Mouse (Mus musculus) heart, postnatal 0 days (tissue): ENCODE data around the gene Selenon. TPM values are rescaled to one million over a fixed set of nuclear protein-coding genes. Genes with fewer than 3 reads are reported as not detected.

Experiments used
- ATAC-seq: fragments of 200-750 bp; cut with Nextera tagmentation; 2 replicates; pipeline ENCODE4 v1.8.0; 2017; ENCODE audit warnings: low read depth, moderate number of reproducible peaks, moderate library complexity; ENCODE audit not compliant: insufficient read depth
- DNase-seq: peaks from one replicate; pipeline ENCODE4 v3.0.0-alpha.2; 2016; ENCODE audit warnings: low spot score
- H3K27ac ChIP-seq: fragments of 300-500 bp; sonication (generic); 2 replicates; pipeline ENCODE4 v1.5.1; 2014; ENCODE audit warnings: low read depth, mild to moderate bottlenecking
- H3K27me3 ChIP-seq: fragments of 300-500 bp; sonication (generic); 2 replicates; pipeline ENCODE4 v1.6.1; 2014; ENCODE audit warnings: low read length, mixed read lengths; ENCODE audit not compliant: control insufficient read depth, insufficient read depth
- H3K36me3 ChIP-seq: fragments of 300-500 bp; sonication (generic); replicated peaks from 2 replicates; pipeline ENCODE4 v1.6.1; 2014; ENCODE audit warnings: low read length, mixed read lengths; ENCODE audit not compliant: control insufficient read depth, insufficient read depth
- H3K4me1 ChIP-seq: fragments of 300-500 bp; sonication (generic); 2 replicates; pipeline ENCODE4 v1.6.1; 2014; ENCODE audit warnings: antibody characterized with exemption; ENCODE audit not compliant: control insufficient read depth, insufficient read depth
- H3K4me2 ChIP-seq: fragments of 300-500 bp; sonication (generic); 2 replicates; pipeline ENCODE4 v1.6.1; 2014; ENCODE audit warnings: low read depth, mild to moderate bottlenecking, low read length, moderate library complexity
- H3K4me3 ChIP-seq: fragments of 300-500 bp; sonication (generic); 2 replicates; pipeline ENCODE4 v1.5.1; 2014; ENCODE audit warnings: low read depth, low read length
- H3K9ac ChIP-seq: fragments of 300-500 bp; sonication (generic); replicated peaks from 2 replicates; pipeline ENCODE4 v1.6.1; 2014; ENCODE audit warnings: low read depth, low read length, mixed read lengths
- H3K9me3 ChIP-seq: fragments of 300-500 bp; sonication (generic); replicated peaks from 2 replicates; pipeline ENCODE4 v1.6.1; 2016; ENCODE audit warnings: low read length; ENCODE audit not compliant: control insufficient read depth
- CTCF ChIP-seq: IDR thresholded peaks from 2 replicates; pipeline ENCODE4 v1.5.1; 2016; ENCODE audit warnings: antibody characterized with exemption, control low read depth, low read depth
- EP300 ChIP-seq: IDR thresholded peaks from 2 replicates; pipeline ENCODE4 v1.6.1; 2016; ENCODE audit warnings: antibody characterized with exemption, low read depth
- WGBS: fragments of 180-500 bp; shearing (Covaris S2); extraction: QIAGEN DNeasy Blood & Tissue Kit; methylation state at CpG from one replicate; pipeline ENCODE4 v1.1.7; 2014; 5-methylcytosine and 5-hydroxymethylcytosine counted together
- polyA plus RNA-seq: library from polyadenylated mRNA; unstranded; fragments of >200 nt; fragmentation: Nextera tagmentation; extraction: Ambion mirVana; gene quantifications from 2 replicates; pipeline ENCODE4 v1.2.1, GENCODE M21; 2015
- total RNA-seq: library from RNA; depleted of rRNA; stranded (reverse); fragments of >200 nt; gene quantifications from 2 replicates; pipeline ENCODE4 v1.2.3, GENCODE M21; 2014; ENCODE audit warnings: low replicate concordance

Selenon gene
- total and polyA plus RNA-seq, 2 experiments from 2014 or later = 6.8 to 18.2 TPM

DNA sequence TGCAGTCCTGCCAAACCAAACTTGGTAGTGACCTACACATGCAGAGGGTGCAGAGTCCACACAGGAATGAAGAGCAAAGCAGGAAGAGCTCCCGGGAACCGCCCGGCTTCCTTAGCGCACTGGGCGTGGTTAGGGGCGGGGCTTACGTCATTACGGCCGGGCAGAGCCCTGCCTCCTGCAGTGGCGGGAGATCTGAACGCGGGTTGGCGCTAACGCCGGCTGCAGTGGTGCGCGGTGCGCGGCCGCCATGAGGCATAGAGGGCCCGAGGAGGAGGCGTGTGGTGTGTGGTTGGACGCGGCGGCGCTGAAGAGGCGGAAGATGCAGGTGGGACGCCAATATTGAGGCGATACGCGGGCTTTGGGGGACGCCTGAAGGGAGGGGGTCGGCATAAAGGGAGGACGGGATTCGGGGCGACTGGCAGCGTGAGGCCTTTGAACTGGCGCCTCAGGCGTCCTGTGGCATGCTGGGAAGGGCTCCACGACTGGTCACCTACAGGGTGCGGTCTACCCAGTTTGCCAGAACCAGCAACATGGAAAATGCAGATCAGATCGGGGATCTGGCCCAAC, 41.0 kb downstream of the Selenon start, which contains the start of gene Aunip:
Gene Aunip, plus strand, starts transcription at position 155 of the 567 bp plus-strand sequence.
- Histone ChIP-seq H3K27ac (no peak within 1 kb of the TSS), H3K36me3 (peaks cover 11% of the 10 kb centered on the region; the same call in 1 of the 2 replicates), H3K9me3 (no peaks in the 10 kb centered on the region), H3K4me3 (peak within 1 kb of the TSS; percentile 56), H3K9ac (peak within 1 kb of the TSS; percentile 36), H3K27me3 (no peaks in the 10 kb centered on the region), H3K4me2 (peak within 1 kb of the TSS; percentile 85), H3K4me1 (0 out of 2 replicates have a peak, but pooled peaks cover 9% of the 10 kb centered on the region)
- TF ChIP-seq CTCF (0 out of 2 replicates have a peak, but pooled peaks have one; percentile 6), EP300 (no peak)
- peak; percentile 94 for ATAC-seq
- under 1% methylated on average over 42 of the region's 42 CpGs for WGBS
- peak; percentile 95 for DNase-seq

DNA sequence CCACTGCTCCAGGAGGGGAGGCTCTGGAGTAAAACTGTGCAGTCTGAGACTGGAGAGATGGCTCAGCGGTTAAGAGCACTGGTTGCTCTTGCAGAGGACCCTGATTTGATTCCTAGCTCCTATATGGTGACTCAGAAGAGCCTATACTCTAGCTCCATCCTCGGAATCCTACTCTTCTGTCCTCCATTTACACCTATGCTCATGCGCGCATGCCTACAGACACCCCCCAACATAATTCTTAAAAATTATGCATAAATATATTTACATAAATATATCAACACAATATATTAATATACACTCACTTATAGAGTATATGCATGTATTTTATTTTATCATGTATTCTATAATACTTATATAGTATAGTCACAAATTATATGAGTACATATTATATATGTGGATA, 41.6 kb downstream of the Selenon start:
- Histone ChIP-seq H3K36me3 (peaks cover 11% of the 10 kb centered on the region; the same call in 1 of the 2 replicates), H3K9ac (no peak overlapping the region), H3K27ac (no peak overlapping the region), H3K27me3 (no peaks in the 10 kb centered on the region), H3K9me3 (no peaks in the 10 kb centered on the region), H3K4me3 (peak overlapping the region; percentile 56; the same call in 1 of the 2 replicates), H3K4me2 (peak overlapping the region; percentile 85), H3K4me1 (0 out of 2 replicates have a peak, but pooled peaks cover 9% of the 10 kb centered on the region)
- 79% methylated on average over 4 of the region's 4 CpGs for WGBS
- TF ChIP-seq EP300 = no peak
- TF ChIP-seq CTCF = no peak
- ATAC-seq = no peak
- no peak for DNase-seq

DNA sequence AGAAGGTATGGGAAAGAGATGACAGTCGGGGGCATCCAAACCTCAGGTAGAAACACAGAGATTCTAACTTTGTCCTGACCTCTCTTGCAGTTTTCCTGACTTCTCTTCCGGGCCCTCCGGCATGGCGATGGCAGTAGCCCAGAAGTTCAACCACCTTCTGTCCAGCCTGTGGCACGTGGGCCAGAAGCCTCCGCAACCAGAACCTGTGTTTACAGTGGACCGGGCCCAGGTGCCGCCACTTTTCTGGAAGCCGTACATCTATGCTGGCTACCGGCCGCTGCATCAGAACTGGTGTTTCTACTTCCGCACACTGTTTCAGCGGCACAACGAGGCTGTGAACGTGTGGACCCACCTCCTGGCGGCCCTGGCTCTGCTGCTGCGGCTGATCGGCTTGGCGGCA, 45.3 kb downstream of the Selenon start:
- Histone ChIP-seq H3K9ac (no peak overlapping the region), H3K4me2 (no peak overlapping the region), H3K36me3 (peaks cover 11% of the 10 kb centered on the region; the same call in 1 of the 2 replicates), H3K27me3 (no peaks in the 10 kb centered on the region), H3K4me1 (0 out of 2 replicates have a peak, but pooled peaks cover 8% of the 10 kb centered on the region), H3K27ac (no peak overlapping the region), H3K9me3 (no peaks in the 10 kb centered on the region; the same call in 1 of the 2 replicates), H3K4me3 (no peak overlapping the region)
- no peak for DNase-seq
- TF ChIP-seq CTCF (no peak), EP300 (no peak)
- 83% methylated on average over 19 of the region's 19 CpGs for WGBS
- ATAC-seq = no peak

DNA sequence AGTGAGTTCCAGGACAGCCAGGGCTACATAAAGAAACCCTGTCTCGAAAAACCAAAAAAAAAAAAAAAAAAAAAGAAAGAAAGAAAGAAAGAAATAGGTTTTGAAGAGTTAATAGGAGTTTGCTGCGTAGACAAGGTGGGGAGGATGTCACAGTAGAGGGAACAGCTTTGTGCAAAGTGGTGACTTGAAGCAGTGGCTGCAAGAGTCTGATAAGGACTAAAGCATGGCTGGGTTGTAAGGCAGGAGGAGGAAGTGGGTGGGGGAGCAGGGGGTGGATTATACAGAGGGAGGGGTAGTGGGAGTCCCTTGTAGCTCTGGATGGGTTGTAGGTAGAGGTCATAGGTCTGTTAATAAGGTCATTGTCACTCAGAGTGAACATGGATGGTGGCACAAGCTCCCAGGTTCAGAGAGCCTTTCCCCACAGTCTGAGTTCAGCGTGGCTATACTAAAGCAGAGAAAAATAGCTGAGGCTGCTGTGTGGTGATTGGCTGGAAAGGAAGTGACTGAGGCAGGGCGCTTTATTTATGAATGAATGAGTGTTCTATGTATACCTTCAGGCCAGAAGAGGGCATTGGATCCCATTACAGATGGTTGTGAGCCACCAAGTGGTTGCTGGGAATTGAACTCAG, 45.9 kb downstream of the Selenon start:
- Histone ChIP-seq H3K36me3 (peaks cover 11% of the 10 kb centered on the region; the same call in 1 of the 2 replicates), H3K4me3 (no peak overlapping the region), H3K4me2 (no peak overlapping the region), H3K4me1 (0 out of 2 replicates have a peak, but pooled peaks cover 1% of the 10 kb centered on the region), H3K9me3 (no peaks in the 10 kb centered on the region; the same call in 1 of the 2 replicates), H3K27me3 (no peaks in the 10 kb centered on the region), H3K27ac (no peak overlapping the region), H3K9ac (no peak overlapping the region)
- WGBS = 65% methylated on average over 3 of the region's 4 CpGs
- DNase-seq (no peak), ATAC-seq (no peak)
- TF ChIP-seq CTCF (no peak), EP300 (no peak)

DNA sequence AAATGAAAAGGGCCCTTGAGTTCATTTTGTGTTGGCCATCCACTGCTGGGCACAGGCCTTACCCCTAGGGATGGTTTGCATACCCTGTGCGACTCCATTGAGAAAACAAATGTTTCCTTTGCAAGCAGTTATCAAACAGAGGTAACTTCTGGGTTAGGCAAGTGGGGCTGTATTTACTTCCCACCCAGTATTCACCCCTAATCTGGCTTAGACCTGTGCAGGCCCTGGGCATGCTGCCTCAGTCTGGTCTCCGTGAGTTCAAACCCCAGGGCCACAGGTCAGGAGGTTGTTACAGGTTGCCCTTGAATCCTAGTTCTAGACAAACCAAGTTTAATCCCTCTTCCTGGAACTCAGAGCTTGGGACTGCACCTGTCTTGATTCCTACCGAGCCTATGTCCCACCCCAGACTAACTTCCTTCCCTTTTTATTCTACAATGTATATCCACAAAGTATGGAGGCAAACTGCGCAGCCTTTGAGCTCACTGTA, 46.6 kb downstream of the Selenon start:
- H3K27me3 ChIP-seq = no peaks in the 10 kb centered on the region
- H3K36me3 ChIP-seq = peaks cover 11% of the 10 kb centered on the region; the same call in 1 of the 2 replicates
- no peak for TF ChIP-seq EP300
- TF ChIP-seq CTCF = no peak
- no peak overlapping the region for H3K27ac ChIP-seq
- no peak overlapping the region for H3K4me3 ChIP-seq
- no peaks in the 10 kb centered on the region; the same call in 1 of the 2 replicates for H3K9me3 ChIP-seq
- 89% methylated on average over 4 of the region's 4 CpGs for WGBS
- ATAC-seq (no peak), DNase-seq (no peak)
- no peaks in the 10 kb centered on the region for H3K4me1 ChIP-seq
- no peak overlapping the region for H3K9ac ChIP-seq
- H3K4me2 ChIP-seq = no peak overlapping the region
